Mouse (Mus musculus): ENCODE data around the gene Dnah2. TPM values are rescaled to one million over a fixed set of nuclear protein-coding genes. Genes with fewer than 3 reads are reported as not detected.

Dnah2 gene
- total RNA-seq, 1 experiment = 0.98 TPM

DNA sequence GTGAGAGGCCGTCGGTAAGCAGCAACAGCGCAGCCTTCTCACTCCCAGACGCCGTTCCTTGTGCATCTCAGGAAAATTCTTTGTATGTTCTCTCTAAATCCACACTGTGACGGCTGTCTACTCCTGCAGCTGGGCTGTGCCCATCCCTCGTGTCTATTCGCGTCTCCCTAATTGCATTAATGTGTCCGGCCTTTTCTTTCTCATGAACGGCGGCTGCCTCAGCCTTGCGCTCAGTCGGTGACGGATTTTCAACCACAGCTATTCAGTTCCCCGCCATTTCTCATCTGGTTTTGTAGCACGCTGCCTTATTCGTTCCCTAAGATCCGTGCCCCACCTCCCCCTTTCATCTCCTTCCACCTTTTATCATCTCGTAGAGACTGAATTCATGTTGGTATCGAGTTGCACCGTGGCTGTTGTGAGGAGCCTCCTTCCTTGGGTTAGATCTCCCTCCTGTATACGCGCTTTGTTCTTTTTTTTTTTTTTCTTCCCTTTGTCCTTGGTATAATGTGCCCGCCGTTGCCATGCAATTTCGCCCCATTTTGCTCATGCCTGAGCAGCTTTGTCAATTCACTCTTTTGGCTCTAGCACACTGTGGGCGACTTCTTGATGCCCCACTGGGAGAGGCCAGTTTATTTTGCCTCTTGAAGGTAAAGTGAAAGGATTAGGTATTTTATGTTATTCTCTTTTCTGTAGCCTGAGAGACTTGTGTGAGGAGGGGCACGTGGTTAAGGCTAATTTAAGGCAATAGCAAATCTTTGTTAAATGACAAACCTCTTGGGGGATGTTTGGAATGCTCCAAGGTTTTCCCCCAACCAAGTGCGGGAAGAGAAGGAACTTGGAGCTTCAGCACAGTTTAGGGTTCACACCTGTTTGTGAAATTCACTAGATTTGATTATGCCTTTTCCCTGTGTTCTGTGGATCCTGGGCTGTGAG lies 21.5 kb downstream of the Dnah2 start:
- DNase-seq (ENCODE audit: low read depth, low spot score) = no peak

DNA sequence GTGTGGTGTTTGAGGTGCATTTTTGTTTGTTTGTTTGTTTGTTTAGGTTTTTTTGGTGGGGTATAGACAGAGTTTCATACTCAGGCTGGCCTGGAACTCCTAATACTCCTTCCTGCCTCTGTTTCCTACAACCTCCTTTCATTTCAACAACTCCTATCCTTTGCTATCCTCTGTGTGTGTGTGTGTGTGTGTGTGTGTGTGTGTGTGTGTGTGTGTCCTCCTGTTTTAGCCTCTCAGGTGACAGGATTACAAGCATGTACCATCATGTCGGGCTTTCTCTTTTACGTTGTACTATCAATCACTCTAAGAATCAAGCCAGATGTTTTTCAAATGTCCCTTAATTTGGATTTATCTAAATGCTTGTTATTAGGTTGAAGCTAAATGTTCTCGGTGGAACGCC lies 22.3 kb downstream of the Dnah2 start:
- no peak for DNase-seq (ENCODE audit: low read depth, low spot score)
- no peaks in the 10 kb centered on the region for H3K9me3 ChIP-seq (ENCODE audit: control insufficient read depth, insufficient read depth, low read depth, low read length)
- H3K9ac ChIP-seq (ENCODE audit: insufficient read depth, low read depth, low read length, poor library complexity, severe bottlenecking) = no peak overlapping the region
- H3K4me1 ChIP-seq (ENCODE audit: control insufficient read depth in 2 of 2, insufficient read depth in 2 of 2, low read length in 2 of 2, poor library complexity in 1 of 2) = peaks cover 0 to 4% of the 10 kb centered on the region in 2 experiments; a peak in 2 of 4 replicates
- H3K4me3 ChIP-seq (ENCODE audit: insufficient read depth in 1 of 2, low read depth in 1 of 2, low read length in 2 of 2, poor library complexity in 1 of 2, severe bottlenecking in 1 of 2) = no peak overlapping the region
- H3K36me3 ChIP-seq (ENCODE audit: control insufficient read depth, insufficient read depth, low read length, poor library complexity, severe bottlenecking) = no peaks in the 10 kb centered on the region
- H3K27ac ChIP-seq (ENCODE audit: insufficient read depth, low read depth, low read length, poor library complexity, severe bottlenecking) = no peak overlapping the region
- TF ChIP-seq ZC3H11A (IDR thresholded peaks at IDR 0.05; ENCODE audit: borderline replicate concordance, low read depth, low read length) (no peak), CHD2 (IDR thresholded peaks at IDR 0.05; ENCODE audit: low read depth, low read length) (no peak)
- in situ Hi-C loops (cut with MboI; ENCODE audit: low sequenced_read_pairs in 2 of 2, unreplicated experiment in 2 of 2) = no loop called here

More for the DNA sequence above, 21.5 kb downstream of the Dnah2 start:
- peaks cover 0 to 4% of the 10 kb centered on the region in 2 experiments; a peak in 2 of 4 replicates for H3K4me1 ChIP-seq (ENCODE audit: control insufficient read depth in 2 of 2, insufficient read depth in 2 of 2, low read length in 2 of 2, poor library complexity in 1 of 2)
- no peaks in the 10 kb centered on the region for H3K9me3 ChIP-seq (ENCODE audit: control insufficient read depth, insufficient read depth, low read depth, low read length)
- no peak overlapping the region for H3K4me3 ChIP-seq (ENCODE audit: insufficient read depth in 1 of 2, low read depth in 1 of 2, low read length in 2 of 2, poor library complexity in 1 of 2, severe bottlenecking in 1 of 2)
- in situ Hi-C loops (cut with MboI; ENCODE audit: low sequenced_read_pairs in 2 of 2, unreplicated experiment in 2 of 2) = no loop called here
- no peak for TF ChIP-seq CHD2 (IDR thresholded peaks at IDR 0.05; ENCODE audit: low read depth, low read length)
- 0 out of 2 replicates have a peak, but pooled peaks have one; percentile 45 for TF ChIP-seq ZNF384 (IDR thresholded peaks at IDR 0.05; ENCODE audit: low read depth, low read length)
- H3K36me3 ChIP-seq (ENCODE audit: control insufficient read depth, insufficient read depth, low read length, poor library complexity, severe bottlenecking) = no peaks in the 10 kb centered on the region
- no peak overlapping the region for H3K9ac ChIP-seq (ENCODE audit: insufficient read depth, low read depth, low read length, poor library complexity, severe bottlenecking)
- H3K27ac ChIP-seq (ENCODE audit: insufficient read depth, low read depth, low read length, poor library complexity, severe bottlenecking) = no peak overlapping the region

DNA sequence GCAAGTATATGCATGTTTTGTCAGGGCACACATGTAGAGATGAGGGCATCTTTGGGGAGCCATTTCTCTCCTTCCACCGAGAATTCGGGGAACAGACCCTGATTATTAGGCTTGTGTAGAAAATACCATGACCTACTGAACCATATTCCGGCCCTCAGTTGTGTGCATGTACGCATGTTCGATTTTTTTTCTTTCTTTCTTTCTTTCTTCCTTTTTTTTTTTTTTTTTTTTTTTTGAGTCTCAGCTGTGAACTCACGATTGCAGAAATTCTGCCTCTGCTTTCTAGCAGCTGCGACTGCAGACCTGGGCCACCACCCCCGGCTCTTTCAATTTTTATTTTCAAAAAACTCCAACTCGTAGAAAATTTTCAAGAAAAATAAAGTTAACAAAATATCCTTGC lies 23.2 kb downstream of the Dnah2 start:
- no peak overlapping the region for H3K4me3 ChIP-seq (ENCODE audit: insufficient read depth in 1 of 2, low read depth in 1 of 2, low read length in 2 of 2, poor library complexity in 1 of 2, severe bottlenecking in 1 of 2)
- peaks cover 0 to 4% of the 10 kb centered on the region in 2 experiments; a peak in 2 of 4 replicates for H3K4me1 ChIP-seq (ENCODE audit: control insufficient read depth in 2 of 2, insufficient read depth in 2 of 2, low read length in 2 of 2, poor library complexity in 1 of 2)
- H3K9me3 ChIP-seq (ENCODE audit: control insufficient read depth, insufficient read depth, low read depth, low read length) = no peaks in the 10 kb centered on the region
- H3K36me3 ChIP-seq (ENCODE audit: control insufficient read depth, insufficient read depth, low read length, poor library complexity, severe bottlenecking) = no peaks in the 10 kb centered on the region
- DNase-seq (ENCODE audit: low read depth, low spot score) = no peak
- TF ChIP-seq MAFK (IDR thresholded peaks at IDR 0.05; ENCODE audit: insufficient read depth, low read depth, low read length) (no peak), CHD2 (IDR thresholded peaks at IDR 0.05; ENCODE audit: low read depth, low read length) (no peak), ZC3H11A (IDR thresholded peaks at IDR 0.05; ENCODE audit: borderline replicate concordance, low read depth, low read length) (no peak), ZNF384 (IDR thresholded peaks at IDR 0.05; ENCODE audit: low read depth, low read length) (no peak), HCFC1 (IDR thresholded peaks at IDR 0.05; ENCODE audit: borderline replicate concordance, insufficient read depth, low read length) (no peak)
- in situ Hi-C loops (cut with MboI; ENCODE audit: low sequenced_read_pairs in 2 of 2, unreplicated experiment in 2 of 2) = no loop called here
- H3K27ac ChIP-seq (ENCODE audit: insufficient read depth, low read depth, low read length, poor library complexity, severe bottlenecking) = no peak overlapping the region
- no peak overlapping the region for H3K9ac ChIP-seq (ENCODE audit: insufficient read depth, low read depth, low read length, poor library complexity, severe bottlenecking)

DNA sequence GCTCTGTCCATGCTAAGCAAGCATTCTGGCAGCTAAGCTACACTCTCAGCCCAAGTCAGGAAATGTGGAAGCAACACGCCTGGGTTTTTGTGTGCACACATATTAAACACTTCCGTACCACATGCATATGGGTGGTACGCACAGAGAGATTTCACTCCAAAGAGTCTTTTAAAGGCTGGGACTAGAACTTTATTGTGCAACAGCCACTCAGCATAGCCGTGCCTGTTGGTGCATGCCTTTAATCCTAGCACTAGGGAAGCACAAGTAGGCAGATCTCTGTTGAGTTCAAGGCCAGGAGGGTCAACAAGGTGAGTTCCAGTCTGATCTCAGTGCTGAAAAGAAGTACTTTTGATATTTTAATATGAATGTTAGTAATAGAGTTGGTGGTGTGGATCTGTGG lies 25.3 kb downstream of the Dnah2 start:
- H3K4me3 ChIP-seq (ENCODE audit: insufficient read depth in 1 of 2, low read depth in 1 of 2, low read length in 2 of 2, poor library complexity in 1 of 2, severe bottlenecking in 1 of 2) = no peak overlapping the region
- H3K9me3 ChIP-seq (ENCODE audit: control insufficient read depth, insufficient read depth, low read depth, low read length) = no peaks in the 10 kb centered on the region
- TF ChIP-seq MAFK (IDR thresholded peaks at IDR 0.05; ENCODE audit: insufficient read depth, low read depth, low read length) (no peak), HCFC1 (IDR thresholded peaks at IDR 0.05; ENCODE audit: borderline replicate concordance, insufficient read depth, low read length) (no peak), ZC3H11A (IDR thresholded peaks at IDR 0.05; ENCODE audit: borderline replicate concordance, low read depth, low read length) (no peak), ZNF384 (IDR thresholded peaks at IDR 0.05; ENCODE audit: low read depth, low read length) (no peak)
- H3K36me3 ChIP-seq (ENCODE audit: control insufficient read depth, insufficient read depth, low read length, poor library complexity, severe bottlenecking) = no peaks in the 10 kb centered on the region
- in situ Hi-C loops (cut with MboI; ENCODE audit: low sequenced_read_pairs in 2 of 2, unreplicated experiment in 2 of 2) = no loop called here
- no peak overlapping the region for H3K9ac ChIP-seq (ENCODE audit: insufficient read depth, low read depth, low read length, poor library complexity, severe bottlenecking)
- H3K4me1 ChIP-seq (ENCODE audit: control insufficient read depth in 2 of 2, insufficient read depth in 2 of 2, low read length in 2 of 2, poor library complexity in 1 of 2) = peaks cover 0 to 2% of the 10 kb centered on the region in 2 experiments; a peak in 2 of 4 replicates
- H3K27ac ChIP-seq (ENCODE audit: insufficient read depth, low read depth, low read length, poor library complexity, severe bottlenecking) = no peak overlapping the region
- no peak for DNase-seq (ENCODE audit: low read depth, low spot score)
